Mouse (Mus musculus) heart, embryonic 14.5 days (tissue): Measurements from ENCODE around the gene Igf1r. TPM values are rescaled to one million over a fixed set of nuclear protein-coding genes. Genes with fewer than 3 reads are reported as not detected.

ENCODE experiments used
- ATAC-seq: fragments of 200-750 bp; cut with Nextera tagmentation; 2 replicates; pipeline ENCODE4 v1.8.0; 2017; ENCODE audit warnings: low read depth, moderate TSS enrichment; ENCODE audit not compliant: insufficient number of reproducible peaks, insufficient read depth, low FRiP score
- H3K27ac ChIP-seq, 2 experiments: fragments of 200-500 bp in 1 of 2; fragments of 300-500 bp in 1 of 2; sonication (generic) in 1 of 2; replicated peaks in 1 of 2; 2 replicates each; pipeline ENCODE4 v1.5.1; 2012 to 2014; ENCODE audit warnings: low read depth in 2 of 2, low read length in 2 of 2, control low read depth in 1 of 2, mild to moderate bottlenecking in 1 of 2, mixed read lengths in 1 of 2; ENCODE audit not compliant: control insufficient read depth in 1 of 2, insufficient read depth in 1 of 2
- H3K27me3 ChIP-seq: fragments of 300-500 bp; sonication (generic); 2 replicates; pipeline ENCODE4 v1.6.1; 2014; ENCODE audit warnings: mild to moderate bottlenecking, low read length, control low read depth; ENCODE audit not compliant: control insufficient read depth, insufficient read depth
- H3K36me3 ChIP-seq: fragments of 300-500 bp; sonication (generic); 2 replicates; pipeline ENCODE4 v1.6.1; 2014; ENCODE audit warnings: mild to moderate bottlenecking, control low read depth, low read length, mixed read lengths; ENCODE audit not compliant: control insufficient read depth, insufficient read depth
- H3K4me1 ChIP-seq, 2 experiments: fragments of 200-500 bp in 1 of 2; fragments of 300-500 bp in 1 of 2; sonication (generic) in 1 of 2; 2 replicates each; pipeline ENCODE4 v1.6.1; 2012 to 2014; ENCODE audit warnings: low read length in 2 of 2, control low read depth in 1 of 2, mixed read lengths in 1 of 2; ENCODE audit not compliant: control insufficient read depth in 2 of 2, insufficient read depth in 2 of 2
- H3K4me2 ChIP-seq: fragments of 300-500 bp; sonication (generic); 2 replicates; pipeline ENCODE4 v1.6.1; 2014; ENCODE audit warnings: mild to moderate bottlenecking, low read length
- H3K4me3 ChIP-seq, 2 experiments: fragments of 200-500 bp in 1 of 2; fragments of 300-500 bp in 1 of 2; sonication (generic) in 1 of 2; 2 replicates each; pipeline ENCODE4 v1.5.1; 2012 to 2014; ENCODE audit warnings: low read length in 2 of 2, mild to moderate bottlenecking in 2 of 2, control low read depth in 1 of 2, low read depth in 1 of 2, moderate library complexity in 1 of 2; ENCODE audit not compliant: control insufficient read depth in 1 of 2, insufficient read depth in 1 of 2
- H3K9ac ChIP-seq: fragments of 300-500 bp; sonication (generic); 2 replicates; pipeline ENCODE4 v1.6.1; 2014; ENCODE audit warnings: mild to moderate bottlenecking, low read length
- H3K9me3 ChIP-seq: fragments of 300-500 bp; sonication (generic); 2 replicates; pipeline ENCODE4 v1.6.1; 2016; ENCODE audit warnings: low read length, control low read depth; ENCODE audit not compliant: control insufficient read depth
- WGBS: fragments of 180-500 bp; shearing (Covaris S2); extraction: QIAGEN DNeasy Blood & Tissue Kit; methylation state at CpG from one replicate; pipeline ENCODE4 v1.1.7; 2014; 5-methylcytosine and 5-hydroxymethylcytosine counted together
- polyA plus RNA-seq: library from polyadenylated mRNA; unstranded; fragments of >200 nt; fragmentation: Nextera tagmentation; extraction: Ambion mirVana; gene quantifications from 2 replicates; pipeline ENCODE4 v1.2.1, GENCODE M21; 2014

Igf1r gene
- polyA plus RNA-seq, 1 experiment from 2014 or later, result 16.6 TPM

DNA sequence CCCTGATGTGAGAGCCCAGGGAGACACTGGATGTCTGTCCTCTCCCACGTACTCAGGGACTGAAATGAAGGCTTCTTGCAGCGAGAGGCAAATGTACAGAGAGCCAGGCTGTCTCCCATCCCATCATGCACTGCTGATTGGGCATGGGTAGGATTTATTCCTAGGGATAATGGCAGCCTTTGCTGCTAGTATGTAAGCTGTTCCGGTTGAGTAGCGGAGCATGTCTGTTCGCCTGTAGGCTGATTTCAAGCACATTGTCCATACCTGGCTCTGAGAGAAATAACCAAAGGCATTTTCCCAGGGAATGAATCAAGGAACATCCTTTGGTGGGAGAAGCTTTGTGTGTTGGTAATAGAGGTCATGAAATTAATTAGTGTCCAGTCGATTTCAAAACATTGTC lies 230.1 kb downstream of the Igf1r start:
- whole genome bisulfite sequencing, result 93% methylated on average over 6 of the region's 6 CpGs

DNA sequence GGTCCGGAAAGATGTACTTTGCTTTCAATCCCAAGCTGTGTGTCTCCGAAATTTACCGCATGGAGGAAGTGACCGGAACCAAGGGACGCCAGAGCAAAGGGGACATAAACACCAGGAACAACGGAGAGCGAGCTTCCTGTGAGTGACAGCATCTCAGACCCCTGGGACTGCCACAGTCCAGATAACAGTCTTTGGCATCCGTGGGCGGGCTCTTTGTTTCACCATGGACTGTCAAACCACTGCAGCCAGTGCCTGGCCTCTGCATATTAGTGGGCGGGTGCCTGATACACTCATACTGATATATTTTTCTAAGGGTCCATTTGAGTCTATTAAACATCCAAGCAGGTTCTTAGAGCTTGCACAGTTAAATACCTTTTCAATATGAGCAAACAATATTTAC lies 230.8 kb downstream of the Igf1r start:
- ATAC-seq, result no peak
- no peaks in the 10 kb centered on the region for H3K27me3 ChIP-seq

More for the DNA sequence above, 230.1 kb downstream of the Igf1r start:
- Histone ChIP-seq H3K27ac (no peak overlapping the region), H3K4me1 (peaks cover 0 to 4% of the 10 kb centered on the region in 2 experiments; a peak in 1 of 4 replicates), H3K9me3 (no peaks in the 10 kb centered on the region), H3K4me2 (no peak overlapping the region), H3K27me3 (no peaks in the 10 kb centered on the region), H3K36me3 (peaks cover 43% of the 10 kb centered on the region), H3K4me3 (no peak overlapping the region), H3K9ac (no peak overlapping the region)
- no peak for ATAC-seq

DNA sequence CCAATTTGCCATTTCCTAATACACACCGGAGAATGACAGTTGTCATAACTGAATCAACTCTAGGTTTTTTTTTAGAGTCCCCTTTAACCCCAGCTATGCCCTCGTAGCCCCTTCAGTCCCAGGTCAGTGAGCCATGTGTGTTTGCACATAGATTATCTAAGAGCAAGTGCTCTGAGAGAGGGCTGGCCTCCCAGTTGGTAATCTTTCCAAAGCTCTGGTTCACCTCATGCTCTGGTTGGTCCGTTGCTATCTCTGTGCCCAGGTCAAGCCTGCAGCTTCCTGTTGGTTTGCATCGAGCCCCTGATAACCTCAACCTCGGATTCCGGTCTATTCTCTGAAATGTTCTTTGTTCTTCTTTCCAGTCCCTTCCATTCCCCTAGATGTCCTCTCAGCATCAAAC lies 236.6 kb downstream of the Igf1r start:
- H3K4me1 ChIP-seq, result peaks cover 0 to 8% of the 10 kb centered on the region in 2 experiments; a peak in 1 of 4 replicates
- peaks cover 87% of the 10 kb centered on the region for H3K36me3 ChIP-seq
- WGBS, result 37% methylated on average over 6 of the region's 6 CpGs
- no peaks in the 10 kb centered on the region for H3K27me3 ChIP-seq
- H3K4me2 ChIP-seq, result no peak overlapping the region
- no peak; the same call in 1 of the 2 replicates for ATAC-seq
- H3K27ac ChIP-seq, result no peak overlapping the region
- no peak overlapping the region for H3K4me3 ChIP-seq
- H3K9me3 ChIP-seq, result no peaks in the 10 kb centered on the region
- no peak overlapping the region for H3K9ac ChIP-seq

More for the DNA sequence above, 230.8 kb downstream of the Igf1r start:
- H3K27ac ChIP-seq, result no peak overlapping the region
- H3K4me2 ChIP-seq, result no peak overlapping the region
- no peaks in the 10 kb centered on the region for H3K9me3 ChIP-seq
- peaks cover 0 to 4% of the 10 kb centered on the region in 2 experiments; a peak in 1 of 4 replicates for H3K4me1 ChIP-seq
- WGBS, result 57% methylated on average over 10 of the region's 10 CpGs
- no peak overlapping the region for H3K9ac ChIP-seq
- no peak overlapping the region for H3K4me3 ChIP-seq
- H3K36me3 ChIP-seq, result peaks cover 46% of the 10 kb centered on the region

- H3K9ac ChIP-seq, result no peak overlapping the region
- 81% methylated on average over 13 of the region's 13 CpGs for WGBS
- no peaks in the 10 kb centered on the region for H3K27me3 ChIP-seq
- no peak overlapping the region for H3K4me3 ChIP-seq
- peaks cover 87% of the 10 kb centered on the region for H3K36me3 ChIP-seq
- ATAC-seq, result no peak; the same call in 1 of the 2 replicates
- no peaks in the 10 kb centered on the region for H3K9me3 ChIP-seq
- no peak overlapping the region for H3K27ac ChIP-seq
- H3K4me2 ChIP-seq, result no peak overlapping the region
- H3K4me1 ChIP-seq, result peaks cover 0 to 11% of the 10 kb centered on the region in 2 experiments; a peak in 1 of 4 replicates
These were observed 237.2 kb downstream of the Igf1r start for GRCm38 (mm10) chr7:68189691-68190456.

DNA sequence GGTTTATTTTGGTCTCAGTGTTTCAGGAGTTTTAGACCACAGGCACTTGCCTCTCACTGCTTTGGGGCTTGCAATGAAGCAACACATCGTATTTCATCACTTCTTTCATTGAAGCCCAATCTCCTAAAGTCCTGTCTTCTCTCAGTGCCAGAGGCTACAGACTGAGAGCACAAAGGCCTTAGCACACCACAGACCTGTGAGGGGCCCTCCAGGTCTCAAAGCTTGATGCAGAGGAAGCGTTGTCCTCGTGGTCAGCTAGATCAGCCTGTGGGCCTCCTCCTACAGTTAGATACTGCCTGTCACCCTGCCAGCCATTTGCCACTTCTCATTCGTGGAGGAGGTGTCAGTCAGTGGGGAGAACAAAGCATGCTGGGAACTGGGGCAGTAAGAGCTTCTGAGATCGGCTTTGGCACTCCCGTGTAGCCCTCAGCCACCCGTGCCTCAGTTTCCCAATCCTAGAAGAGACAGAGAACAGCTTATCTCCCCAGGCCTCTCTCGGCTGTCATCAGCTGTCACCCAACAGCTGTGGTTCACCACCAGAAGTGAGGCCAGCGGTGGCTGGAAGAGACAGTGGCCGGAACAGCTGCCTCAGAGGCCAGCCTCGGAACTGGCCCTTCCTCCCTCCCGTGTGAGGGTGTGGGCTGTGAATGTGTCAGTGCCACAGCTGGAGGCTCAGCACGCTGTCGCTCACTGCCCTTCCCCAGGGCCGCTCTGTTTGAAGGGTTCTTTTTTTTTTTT lies 241.5 kb downstream of the Igf1r start:
- no peak for ATAC-seq
- Histone ChIP-seq H3K27me3 (no peaks in the 10 kb centered on the region), H3K9ac (no peak overlapping the region), H3K4me1 (peaks cover 0 to 8% of the 10 kb centered on the region in 2 experiments; a peak in 1 of 4 replicates), H3K36me3 (peaks cover 96% of the 10 kb centered on the region), H3K9me3 (no peaks in the 10 kb centered on the region), H3K4me2 (no peak overlapping the region), H3K27ac (no peak overlapping the region; a peak in 1 of 4 replicates), H3K4me3 (no peak overlapping the region)
- 39% methylated on average over 15 of the region's 15 CpGs for WGBS

DNA sequence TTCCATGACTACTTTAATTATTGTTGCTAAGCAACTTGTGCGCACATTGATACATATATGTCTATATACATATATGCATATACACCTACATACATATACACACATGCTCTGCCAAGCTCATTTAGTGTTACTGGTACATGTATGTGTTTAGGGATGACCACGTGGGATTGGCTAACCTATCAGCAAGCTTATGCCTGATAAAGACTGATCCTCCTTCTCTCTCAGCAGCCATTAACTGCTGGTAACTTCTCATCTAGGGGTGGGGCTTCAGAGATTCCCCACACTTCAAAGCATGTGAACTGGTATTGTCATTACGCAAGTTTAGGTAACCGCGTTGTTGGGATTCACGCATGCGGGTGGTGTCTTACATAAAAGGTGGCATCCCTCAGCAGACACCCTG lies 247.0 kb downstream of the Igf1r start:
- no peak overlapping the region for H3K4me2 ChIP-seq
- no peak overlapping the region for H3K9ac ChIP-seq
- 96% methylated on average over 7 of the region's 7 CpGs for WGBS
- peaks cover 2 to 10% of the 10 kb centered on the region in 2 experiments; a peak in 1 of 4 replicates for H3K4me1 ChIP-seq
- H3K36me3 ChIP-seq, result peaks cover 94% of the 10 kb centered on the region
- ATAC-seq, result no peak
- H3K27ac ChIP-seq, result no peak overlapping the region
- H3K27me3 ChIP-seq, result no peaks in the 10 kb centered on the region
- H3K9me3 ChIP-seq, result no peaks in the 10 kb centered on the region
- H3K4me3 ChIP-seq, result no peak overlapping the region

DNA sequence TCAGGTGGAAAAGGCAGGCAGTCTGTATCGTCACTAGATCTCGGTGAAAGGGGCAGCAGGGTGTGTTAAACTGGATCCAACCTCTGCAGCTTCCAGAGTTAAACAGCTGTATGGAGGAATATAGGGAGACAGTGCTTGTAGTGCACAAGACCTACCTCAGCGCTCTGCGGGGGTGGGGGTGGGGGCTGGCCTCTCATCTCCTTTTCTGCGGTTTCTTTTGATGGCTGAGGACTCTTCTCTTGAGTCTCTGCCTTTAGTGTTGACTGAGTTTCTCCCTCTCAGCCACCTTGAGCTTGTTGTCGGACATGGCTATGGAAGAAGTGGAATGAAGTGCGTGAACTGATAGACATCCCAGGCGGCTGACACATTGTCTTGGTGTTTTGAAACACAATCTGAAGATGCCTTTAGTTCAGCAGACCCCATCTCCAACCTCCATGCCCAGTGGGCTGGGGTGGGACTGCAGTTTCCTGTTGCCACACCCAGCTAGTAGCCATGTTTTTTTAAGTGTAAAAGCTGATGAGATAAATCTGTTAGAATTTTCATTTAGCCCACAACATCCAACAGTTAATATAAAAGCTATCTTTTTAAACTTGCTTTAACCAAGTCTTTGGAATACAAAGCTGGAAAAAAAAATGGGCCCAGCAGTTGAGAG lies 253.3 kb downstream of the Igf1r start:
- 93% methylated on average over 8 of the region's 8 CpGs for WGBS

More for the DNA sequence above, 253.3 kb downstream of the Igf1r start:
- Histone ChIP-seq H3K27ac (no peak overlapping the region), H3K9ac (no peak overlapping the region), H3K4me2 (no peak overlapping the region), H3K36me3 (peaks cover 94% of the 10 kb centered on the region), H3K9me3 (no peaks in the 10 kb centered on the region), H3K27me3 (no peaks in the 10 kb centered on the region), H3K4me1 (peaks cover 2 to 17% of the 10 kb centered on the region in 2 experiments; a peak in 2 of 4 replicates), H3K4me3 (no peak overlapping the region)
- no peak for ATAC-seq
